Mouse (Mus musculus) ovary, adult 18-20 months (tissue): ENCODE data around the gene Pepd.

Experiments used
- DNase-seq: peaks from one replicate; pipeline ENCODE4 v3.0.0; 2022; ENCODE audit warnings: low spot score, mixed read lengths

Pepd gene

DNA sequence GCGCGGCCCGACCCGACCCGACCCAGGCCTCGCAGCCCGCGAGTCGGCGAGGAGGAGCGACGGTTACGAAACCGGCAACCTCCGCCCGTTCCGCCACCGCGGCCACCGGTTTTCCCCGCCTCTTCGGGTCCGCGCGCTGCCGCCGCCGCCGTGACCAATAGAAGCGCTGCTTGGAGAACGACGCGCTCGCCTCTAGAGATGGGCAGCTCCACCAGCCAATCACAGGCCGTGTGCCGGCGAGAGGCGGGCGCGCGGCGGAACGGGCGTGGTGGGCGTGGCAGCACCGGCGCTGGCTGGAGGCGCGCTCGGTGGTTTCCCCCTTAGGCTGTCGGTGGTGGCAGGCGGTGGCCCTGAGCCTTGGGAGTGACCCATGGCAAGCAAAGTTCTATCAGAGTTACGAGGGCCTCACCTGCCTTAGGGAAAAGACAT is 144.3 kb downstream of the Pepd start, which contains the start of gene Cebpg:
Gene Cebpg, minus strand, starts transcription at position 138 of the 429 bp plus-strand sequence.
- DNase-seq: peak; percentile 92

DNA sequence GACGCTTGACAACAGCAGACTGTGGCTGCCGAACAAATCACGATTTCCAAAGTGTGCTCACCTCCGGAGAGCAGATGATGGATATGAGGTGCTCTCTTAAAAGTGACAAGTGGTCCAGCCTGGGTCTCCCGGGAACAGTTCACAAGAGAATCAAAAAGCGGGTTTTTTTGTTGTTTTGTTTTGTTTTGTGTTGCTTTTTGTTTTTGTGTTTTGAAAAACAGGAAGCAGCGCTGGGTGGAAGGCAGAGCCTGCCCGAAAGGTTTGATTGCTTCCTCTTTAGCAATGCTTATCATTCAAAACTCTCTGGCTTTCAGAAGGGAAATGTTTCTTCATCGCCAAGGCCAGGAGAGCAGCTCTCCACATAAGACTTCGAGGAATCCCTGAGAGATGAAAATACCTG is 144.8 kb downstream of the Pepd start:
- DNase-seq: no peak

DNA sequence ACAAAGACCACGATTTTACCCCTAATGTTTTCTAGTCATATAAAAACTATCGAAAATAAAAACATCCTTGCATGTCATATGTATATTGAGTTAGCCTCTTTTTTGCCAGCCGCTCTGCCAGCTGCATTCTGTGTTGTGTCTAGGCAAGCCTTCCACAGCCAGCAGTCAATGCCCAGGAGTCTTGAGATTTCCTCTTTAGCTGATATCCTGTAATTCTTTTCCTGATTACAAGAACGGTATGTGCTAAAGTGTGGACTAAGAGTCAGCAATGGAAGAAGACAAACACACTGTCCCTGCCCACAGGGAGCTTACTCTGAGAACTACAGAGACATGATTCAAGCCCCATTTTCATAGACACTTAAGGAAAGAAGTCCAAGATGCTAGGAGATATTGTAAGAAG is 145.4 kb downstream of the Pepd start:
- no peak for DNase-seq

DNA sequence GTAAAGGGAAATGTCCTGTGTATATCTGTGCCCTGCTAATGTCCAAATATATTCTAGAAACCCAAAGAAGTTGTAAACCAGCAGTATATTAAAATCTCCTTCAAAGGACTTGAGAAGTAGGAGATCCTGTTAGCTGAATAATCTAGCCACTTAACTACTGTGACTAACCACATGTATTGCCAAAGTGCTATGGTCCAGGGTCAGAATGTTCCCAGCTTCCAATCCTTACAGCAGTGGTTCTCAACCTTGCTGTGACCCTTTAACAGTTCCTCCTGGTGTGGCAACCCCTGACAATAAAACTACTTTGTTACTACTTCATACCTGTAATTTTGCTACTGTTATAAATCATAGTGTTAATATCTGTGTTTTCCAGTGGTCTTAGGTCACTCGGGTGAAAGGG is 146.2 kb downstream of the Pepd start:
- no peak for DNase-seq

DNA sequence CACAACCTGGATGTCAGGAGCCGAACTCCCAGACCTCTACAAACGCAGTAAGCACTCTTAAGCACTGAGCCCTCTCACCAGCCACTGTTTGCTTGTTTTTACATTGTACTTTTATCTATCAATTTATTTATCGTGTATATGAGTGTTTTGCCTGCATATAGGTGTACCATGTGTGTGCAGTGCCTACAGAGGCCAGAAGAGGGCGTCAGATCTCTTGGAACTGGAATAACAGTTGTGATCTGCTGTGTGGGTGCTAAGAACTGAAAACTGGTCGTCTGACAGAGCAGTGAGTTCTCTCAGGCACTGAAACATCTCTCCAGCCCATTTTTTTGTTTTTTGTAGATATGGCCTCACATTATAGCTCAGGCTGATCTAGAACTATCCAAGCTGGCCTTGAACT is 147.3 kb downstream of the Pepd start:
- no peak for DNase-seq

DNA sequence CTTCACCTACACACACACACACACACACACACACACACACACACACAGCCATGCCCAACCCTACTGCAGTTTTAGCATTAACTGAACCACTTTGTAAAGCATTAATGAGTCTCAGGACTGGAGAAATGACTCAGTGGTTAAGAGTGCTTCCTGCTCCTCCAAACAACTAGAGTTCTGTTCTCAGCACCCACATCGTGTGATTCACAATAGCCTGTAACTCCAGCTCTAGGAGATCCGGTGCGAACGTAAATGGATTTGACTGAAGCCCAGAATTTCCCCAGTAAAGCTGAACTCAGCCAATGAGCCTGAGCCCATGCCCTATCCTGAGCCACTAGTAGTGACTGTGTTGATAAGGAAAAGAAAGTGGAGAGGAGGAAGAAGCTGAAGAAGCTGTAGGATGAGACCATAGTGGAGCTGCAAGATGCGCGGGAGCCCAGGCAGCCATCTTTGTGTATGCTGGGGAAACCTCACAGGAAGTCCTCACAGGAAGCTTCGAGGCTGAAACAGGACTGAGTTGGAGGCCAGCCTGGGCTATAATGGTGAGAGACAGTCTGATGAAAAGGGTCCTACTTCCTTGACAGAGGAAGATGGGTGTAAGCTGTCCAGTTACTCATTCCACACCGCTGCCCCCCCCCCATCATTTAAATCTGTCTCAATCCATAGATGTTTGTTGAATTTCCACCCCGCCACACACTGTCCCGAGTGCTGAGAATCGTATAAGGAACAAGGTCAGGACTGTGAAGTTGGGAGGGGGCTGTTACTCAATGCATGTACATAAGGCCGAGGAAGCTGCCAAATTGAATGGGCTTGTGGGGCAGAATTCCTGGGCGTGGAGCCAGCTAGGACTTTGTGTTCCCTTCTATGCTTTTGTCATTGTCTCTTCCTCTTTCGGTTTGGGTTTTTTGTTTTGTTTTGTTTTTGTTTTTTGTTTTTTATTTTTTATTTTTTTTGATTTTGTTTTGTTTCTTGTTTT is 152.4 kb downstream of the Pepd start:
- DNase-seq: peak; percentile 30

DNA sequence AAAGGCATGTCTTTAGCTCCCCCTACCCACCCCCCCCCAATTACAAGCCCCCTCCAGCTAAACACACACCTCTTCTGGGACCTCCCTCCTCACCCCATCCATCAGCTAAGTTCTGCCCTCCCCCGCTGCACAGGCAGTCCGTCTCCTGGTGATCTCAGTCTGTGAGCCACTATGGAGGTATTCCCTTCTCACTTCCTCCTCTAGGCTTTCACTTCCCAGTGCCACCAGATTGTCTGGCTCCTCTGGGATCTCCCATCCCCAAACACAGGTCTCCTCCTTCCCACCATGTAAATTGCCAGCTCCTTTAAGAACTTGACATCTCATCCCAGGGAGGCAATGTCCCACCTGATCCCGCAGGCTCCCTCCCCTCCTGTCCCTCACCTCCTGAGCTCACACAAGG is 153.8 kb downstream of the Pepd start:
- no peak for DNase-seq

DNA sequence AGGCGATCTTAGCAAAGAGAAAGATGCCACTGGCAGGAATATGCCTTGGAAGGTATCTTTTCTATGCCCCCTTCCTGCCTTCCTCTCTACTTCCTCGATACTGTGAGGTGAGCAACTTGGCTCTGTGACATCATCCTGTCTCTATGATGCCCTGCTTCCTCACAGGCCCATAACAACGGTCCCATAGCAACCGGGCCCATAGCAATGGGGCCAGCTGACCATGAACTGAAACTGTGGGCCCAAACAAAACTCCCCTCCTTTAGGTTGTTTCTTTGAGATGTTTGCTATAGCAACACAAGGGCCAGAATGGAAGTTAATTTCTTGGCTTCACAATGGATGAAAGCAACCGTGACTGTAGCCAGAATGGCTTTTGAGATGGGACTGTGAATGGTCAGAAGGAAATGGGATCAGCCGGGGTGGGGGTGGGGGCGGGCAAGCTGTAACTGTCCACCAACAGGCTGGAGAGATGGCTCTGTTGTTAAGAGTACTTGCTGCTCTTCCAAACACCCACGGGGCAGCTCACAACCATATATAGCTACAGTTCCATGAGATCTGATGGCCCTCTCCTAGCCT is 154.5 kb downstream of the Pepd start:
- no peak for DNase-seq

DNA sequence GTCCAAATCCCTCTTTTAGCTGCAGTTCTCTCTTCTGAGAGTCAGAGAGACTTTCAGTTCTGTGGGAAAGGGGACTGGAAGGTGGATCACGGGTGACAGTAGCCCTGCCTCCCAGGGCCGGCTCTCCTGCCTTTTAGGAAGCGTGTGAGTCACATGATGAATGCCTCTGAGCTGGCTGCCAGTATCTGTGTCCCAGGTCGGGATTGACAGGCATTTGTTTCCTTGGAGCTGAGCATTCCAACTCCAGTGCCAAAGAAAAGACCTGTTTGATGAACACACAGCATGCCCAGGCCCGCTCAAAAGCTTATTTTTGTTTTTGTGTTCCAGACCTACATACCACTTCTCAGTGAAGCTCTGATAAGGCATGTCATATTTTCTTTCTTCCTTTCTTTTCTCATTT is 164.5 kb downstream of the Pepd start:
- DNase-seq: peak; percentile 26

DNA sequence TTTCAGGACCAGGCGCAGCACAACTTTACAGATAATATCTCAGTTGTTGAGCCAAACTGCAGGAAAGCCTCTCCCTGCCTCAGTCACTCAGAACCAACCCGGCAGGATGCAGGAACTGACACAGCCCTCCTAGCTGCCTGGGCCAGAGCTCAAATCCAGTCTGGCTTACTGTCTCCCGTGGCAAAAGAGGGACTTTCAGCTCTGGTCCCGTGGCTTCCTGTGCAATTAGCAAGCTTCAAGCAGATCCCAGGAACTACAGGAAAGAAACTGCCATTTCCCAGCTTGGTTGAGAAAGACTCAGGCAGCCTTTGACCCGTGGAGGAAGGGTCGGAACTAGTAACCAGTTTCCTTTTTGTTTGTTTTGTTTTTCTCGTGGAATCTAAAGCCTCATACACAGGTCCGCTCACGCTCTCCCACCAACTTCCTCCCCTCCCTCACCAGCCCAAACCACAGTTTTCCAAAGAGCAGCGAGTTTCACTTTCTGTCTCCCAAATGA is 168.7 kb downstream of the Pepd start:
- DNase-seq: no peak

DNA sequence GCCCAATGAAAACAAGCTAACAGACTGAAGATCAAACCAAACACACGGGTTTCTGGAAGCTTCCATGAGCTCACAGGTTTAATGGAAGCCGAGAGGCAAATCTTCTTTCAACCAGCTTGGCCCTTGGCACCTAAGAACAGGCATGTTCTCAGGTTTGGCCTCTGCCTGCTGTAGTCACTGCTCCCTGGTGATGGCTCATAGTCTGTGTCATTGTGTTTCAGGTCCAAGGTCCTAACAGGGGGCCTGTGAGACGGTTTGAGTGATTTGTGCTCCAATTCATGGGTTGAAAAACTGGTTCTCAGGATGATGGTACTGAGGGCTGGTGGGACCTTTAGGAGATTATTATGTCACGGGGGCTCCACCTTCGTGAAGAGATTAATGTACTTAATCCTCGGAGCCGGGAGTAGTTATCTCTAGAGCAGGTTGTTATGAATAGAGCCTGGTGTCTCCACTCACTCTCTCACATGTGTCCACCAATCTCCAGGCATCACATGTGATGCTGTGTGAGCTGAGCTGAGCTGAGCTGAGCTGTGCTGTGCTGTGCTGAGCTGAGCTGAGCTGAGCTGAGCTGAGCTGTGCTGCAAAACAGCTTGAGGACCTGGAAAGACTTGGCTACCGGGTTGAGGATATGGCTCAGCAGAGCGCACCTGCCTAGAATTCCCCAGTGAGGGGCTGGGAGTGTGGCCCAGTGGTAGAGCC is 169.4 kb downstream of the Pepd start:
- DNase-seq: no peak

DNA sequence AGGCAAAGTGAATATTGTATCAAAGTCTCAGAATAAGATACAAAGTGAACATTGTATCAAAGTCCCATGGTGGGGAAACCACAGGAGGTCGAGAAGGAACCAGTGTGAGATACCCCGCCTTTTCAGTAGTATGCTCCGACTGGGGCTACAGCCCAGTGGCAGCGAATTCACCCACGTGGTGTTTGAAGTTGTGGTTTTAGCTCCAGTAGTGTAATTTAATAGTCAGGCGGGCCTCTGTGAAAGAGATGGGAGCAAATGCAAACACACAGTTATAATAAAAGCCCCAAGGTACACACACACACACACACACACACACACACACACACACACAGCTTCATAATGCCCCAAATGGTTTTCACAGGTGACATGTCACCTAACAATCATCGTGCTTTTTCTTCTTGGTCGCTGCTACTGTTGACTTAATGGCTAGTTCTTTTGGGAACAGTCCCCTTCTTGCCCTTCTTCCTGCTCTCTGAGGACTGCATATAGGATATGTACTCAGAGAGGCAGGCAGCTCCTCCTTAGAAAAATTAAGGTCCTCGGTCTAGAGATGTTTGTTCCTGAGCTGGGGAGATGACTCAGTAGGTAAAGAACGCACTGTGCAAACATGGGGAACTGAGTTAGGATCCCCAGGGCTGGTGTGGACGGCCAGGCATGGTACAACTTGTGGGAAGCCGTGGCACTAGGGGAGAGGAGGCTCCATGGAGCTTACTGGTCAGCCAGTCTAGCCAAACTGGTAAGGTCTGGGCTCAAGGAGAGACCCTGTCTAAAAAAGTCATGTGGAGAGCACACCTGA is 172.6 kb downstream of the Pepd start:
- DNase-seq: no peak

DNA sequence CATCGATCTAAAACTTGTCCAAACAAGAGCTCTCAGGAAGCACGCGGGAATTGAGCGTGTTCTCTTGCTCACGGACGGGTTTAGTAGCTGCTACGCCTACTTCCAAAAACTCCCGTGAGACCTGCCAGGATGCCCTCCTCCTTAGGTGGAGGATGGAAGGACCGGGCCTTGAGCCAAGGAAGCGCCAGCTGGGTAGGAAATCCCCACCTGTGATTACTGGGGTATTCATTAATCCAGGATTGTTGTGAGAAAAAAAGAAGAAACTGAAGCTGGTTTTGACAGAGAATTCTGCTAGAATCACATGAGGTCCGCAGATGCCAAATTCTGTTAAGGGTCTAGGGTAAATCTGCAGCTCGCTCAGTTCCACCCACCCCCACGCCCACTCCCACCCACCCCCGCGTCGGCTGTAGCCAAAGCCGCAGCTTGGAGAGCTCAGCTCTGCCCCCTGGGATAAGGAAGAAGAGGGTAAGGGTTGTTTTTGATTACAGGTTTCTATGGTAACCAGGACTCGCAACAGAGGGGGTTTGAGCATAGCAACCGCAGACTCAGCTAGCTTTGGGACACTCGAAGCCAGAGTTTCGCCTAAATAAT is 174.2 kb downstream of the Pepd start:
- DNase-seq: no peak

DNA sequence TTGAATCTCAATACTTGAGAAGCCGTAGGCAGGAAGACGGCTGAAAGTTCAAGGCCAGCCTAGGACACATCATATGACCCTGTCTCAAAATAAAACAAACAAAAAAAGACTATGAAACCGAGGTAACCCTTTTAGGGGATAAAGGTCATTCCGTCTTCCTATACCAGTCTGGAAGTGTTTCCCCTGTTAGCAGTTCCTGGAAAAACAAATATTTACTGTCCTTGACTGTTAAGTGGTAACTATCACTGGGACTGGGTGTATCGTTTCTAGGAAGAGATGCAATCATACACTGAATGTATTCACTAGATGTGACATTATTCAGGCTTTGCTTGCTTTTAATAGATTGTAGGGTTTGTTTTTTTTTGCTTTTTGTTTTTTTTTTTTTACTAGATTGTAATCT is 178.4 kb downstream of the Pepd start:
- DNase-seq: no peak
